Mouse (Mus musculus) embryonic facial prominence, embryonic 12.5 days (tissue): ENCODE measurements around the gene Gm4787. TPM values are rescaled to one million over a fixed set of nuclear protein-coding genes. Genes with fewer than 3 reads are reported as not detected.

Experiments
- polyA plus RNA-seq: library from polyadenylated mRNA; unstranded; fragments of >200 nt; fragmentation: Nextera tagmentation; extraction: Ambion mirVana; gene quantifications from 2 replicates; pipeline ENCODE4 v1.2.1, GENCODE M21; 2016

Gene Gm4787
- polyA plus RNA-seq, 1 experiment from 2014 or later, result 0.19 TPM

Other genes with a start within 250 kb of the Gm4787 start
- gene Slc8a3, start 46.3 kb downstream of the Gm4787 start, polyA plus RNA-seq, result 0.73 and 1.1 TPM in 2 replicates
- gene Adam4, start 42.5 kb upstream of the Gm4787 start, polyA plus RNA-seq, result 0.59 and 0.63 TPM in 2 replicates
- 121 and 127 TPM in 2 replicates for gene Cox16, start 105.7 kb upstream of the Gm4787 start, polyA plus RNA-seq
- 27.2 and 27.5 TPM in 2 replicates for gene Gm20498, start 153.4 kb upstream of the Gm4787 start, polyA plus RNA-seq
- 40.5 and 41.2 TPM in 2 replicates for gene Synj2bp, start 153.4 kb upstream of the Gm4787 start, polyA plus RNA-seq
- 0.29 and 0.66 TPM in 2 replicates for gene Adam21, start 189.0 kb upstream of the Gm4787 start, polyA plus RNA-seq
- gene Med6, start 215.5 kb upstream of the Gm4787 start, polyA plus RNA-seq, result 77.6 and 80.4 TPM in 2 replicates